Mouse (Mus musculus): ENCODE measurements around the gene Fbxo44. TPM values are rescaled to one million over a fixed set of nuclear protein-coding genes. Genes with fewer than 3 reads are reported as not detected.

Fbxo44 gene
- polyA plus RNA-seq, 1 experiment from 2014 or later, result 0.63 TPM

- H3K4me2 ChIP-seq (ENCODE audit: low read depth, low read length), result no peak overlapping the region
Observed at GRCm38 (mm10) chr4:148147714-148148113, 12.6 kb downstream of the Fbxo44 start.

GRCm38 (mm10) chr4:148143721-148144120, 16.6 kb downstream of the Fbxo44 start:
- H3K27ac ChIP-seq (ENCODE audit: low read length), result no peak overlapping the region
- WGBS (ENCODE audit: insufficient replicate concordance), result 70% methylated on average over 5 of the region's 5 CpGs
- no peak for ATAC-seq (ENCODE audit: low read depth)
- H3K36me3 ChIP-seq (ENCODE audit: control insufficient read depth, insufficient read depth), result no peaks in the 10 kb centered on the region
- H3K27me3 ChIP-seq (ENCODE audit: control insufficient read depth, insufficient read depth, low read depth, low read length), result peaks cover under 1% of the 10 kb centered on the region; the same call in 1 of the 2 replicates
- H3K9me3 ChIP-seq (replicated peaks; ENCODE audit: control insufficient read depth, low read length), result no peaks in the 10 kb centered on the region
- no peak overlapping the region for H3K4me3 ChIP-seq (ENCODE audit: low read depth, low read length)
- peaks cover 13% of the 10 kb centered on the region for H3K4me1 ChIP-seq (ENCODE audit: control insufficient read depth, low read depth, low read length)
- H3K9ac ChIP-seq (ENCODE audit: low read depth, low read length), result no peak overlapping the region
- H3K4me2 ChIP-seq (ENCODE audit: low read depth, low read length), result no peak overlapping the region

More at GRCm38 (mm10) chr4:148147714-148148113, 12.6 kb downstream of the Fbxo44 start:
- no peak overlapping the region for H3K9ac ChIP-seq (ENCODE audit: low read depth, low read length)
- peaks cover 11% of the 10 kb centered on the region for H3K4me1 ChIP-seq (ENCODE audit: control insufficient read depth, low read depth, low read length)
- no peak for ATAC-seq (ENCODE audit: low read depth)
- no peak overlapping the region for H3K4me3 ChIP-seq (ENCODE audit: low read depth, low read length)
- H3K27me3 ChIP-seq (ENCODE audit: control insufficient read depth, insufficient read depth, low read depth, low read length), result no peaks in the 10 kb centered on the region
- H3K9me3 ChIP-seq (replicated peaks; ENCODE audit: control insufficient read depth, low read length), result no peaks in the 10 kb centered on the region
- WGBS (ENCODE audit: insufficient replicate concordance), result 63% methylated on average over 2 of the region's 2 CpGs
- no peak overlapping the region for H3K27ac ChIP-seq (ENCODE audit: low read length)
- H3K36me3 ChIP-seq (ENCODE audit: control insufficient read depth, insufficient read depth), result no peaks in the 10 kb centered on the region

- peak; percentile 93 for ATAC-seq (ENCODE audit: low read depth)
- H3K4me3 ChIP-seq (ENCODE audit: low read depth, low read length), result peak overlapping the region; percentile 79
- peaks cover 13% of the 10 kb centered on the region for H3K4me1 ChIP-seq (ENCODE audit: control insufficient read depth, low read depth, low read length)
- peak overlapping the region; percentile 96 for H3K4me2 ChIP-seq (ENCODE audit: low read depth, low read length)
- peaks cover 18% of the 10 kb centered on the region for H3K27me3 ChIP-seq (ENCODE audit: control insufficient read depth, insufficient read depth, low read depth, low read length)
- WGBS (ENCODE audit: insufficient replicate concordance), result under 1% methylated on average over 65 of the region's 65 CpGs
- H3K9ac ChIP-seq (ENCODE audit: low read depth, low read length), result peak overlapping the region; percentile 65
- peak overlapping the region; percentile 66; the same call in 1 of the 2 replicates for H3K27ac ChIP-seq (ENCODE audit: low read length)
- no peaks in the 10 kb centered on the region for H3K36me3 ChIP-seq (ENCODE audit: control insufficient read depth, insufficient read depth)
- no peaks in the 10 kb centered on the region for H3K9me3 ChIP-seq (replicated peaks; ENCODE audit: control insufficient read depth, low read length)
Observed at GRCm38 (mm10) chr4:148140098-148141011, 19.9 kb downstream of the Fbxo44 start.

GRCm38 (mm10) chr4:148139767-148140097, 20.6 kb downstream of the Fbxo44 start:
- ATAC-seq (ENCODE audit: low read depth), result peak; percentile 0; the same call in 1 of the 2 replicates

GRCm38 (mm10) chr4:148137503-148137902, 22.8 kb downstream of the Fbxo44 start:
- Histone ChIP-seq H3K9me3 (replicated peaks; ENCODE audit: control insufficient read depth, low read length) (no peaks in the 10 kb centered on the region), H3K27ac (ENCODE audit: low read length) (no peak overlapping the region), H3K36me3 (ENCODE audit: control insufficient read depth, insufficient read depth) (no peaks in the 10 kb centered on the region), H3K9ac (ENCODE audit: low read depth, low read length) (no peak overlapping the region), H3K27me3 (ENCODE audit: control insufficient read depth, insufficient read depth, low read depth, low read length) (peaks cover 21% of the 10 kb centered on the region), H3K4me1 (ENCODE audit: control insufficient read depth, low read depth, low read length) (peaks cover 13% of the 10 kb centered on the region), H3K4me3 (ENCODE audit: low read depth, low read length) (no peak overlapping the region), H3K4me2 (ENCODE audit: low read depth, low read length) (no peak overlapping the region)
- 57% methylated on average over 8 of the region's 8 CpGs for WGBS (ENCODE audit: insufficient replicate concordance)
- no peak for ATAC-seq (ENCODE audit: low read depth)

More at GRCm38 (mm10) chr4:148139767-148140097, 20.6 kb downstream of the Fbxo44 start:
- Histone ChIP-seq H3K27me3 (ENCODE audit: control insufficient read depth, insufficient read depth, low read depth, low read length) (peaks cover 18% of the 10 kb centered on the region), H3K36me3 (ENCODE audit: control insufficient read depth, insufficient read depth) (no peaks in the 10 kb centered on the region), H3K9ac (ENCODE audit: low read depth, low read length) (peak overlapping the region; percentile 65), H3K27ac (ENCODE audit: low read length) (peak overlapping the region; percentile 66; the same call in 1 of the 2 replicates), H3K4me2 (ENCODE audit: low read depth, low read length) (peak overlapping the region; percentile 96), H3K4me1 (ENCODE audit: control insufficient read depth, low read depth, low read length) (peaks cover 13% of the 10 kb centered on the region), H3K9me3 (replicated peaks; ENCODE audit: control insufficient read depth, low read length) (no peaks in the 10 kb centered on the region), H3K4me3 (ENCODE audit: low read depth, low read length) (peak overlapping the region; percentile 79)
- WGBS (ENCODE audit: insufficient replicate concordance), result under 1% methylated on average over 12 of the region's 12 CpGs

GRCm38 (mm10) chr4:148134988-148135387, 25.3 kb downstream of the Fbxo44 start:
- Histone ChIP-seq H3K4me3 (ENCODE audit: low read depth, low read length) (no peak overlapping the region), H3K4me1 (ENCODE audit: control insufficient read depth, low read depth, low read length) (peaks cover 5% of the 10 kb centered on the region), H3K9me3 (replicated peaks; ENCODE audit: control insufficient read depth, low read length) (no peaks in the 10 kb centered on the region), H3K4me2 (ENCODE audit: low read depth, low read length) (no peak overlapping the region), H3K9ac (ENCODE audit: low read depth, low read length) (no peak overlapping the region), H3K27ac (ENCODE audit: low read length) (no peak overlapping the region), H3K36me3 (ENCODE audit: control insufficient read depth, insufficient read depth) (no peaks in the 10 kb centered on the region), H3K27me3 (ENCODE audit: control insufficient read depth, insufficient read depth, low read depth, low read length) (peaks cover 46% of the 10 kb centered on the region)
- ATAC-seq (ENCODE audit: low read depth), result no peak
- 16% methylated on average over 8 of the region's 8 CpGs for WGBS (ENCODE audit: insufficient replicate concordance)

- no peak overlapping the region for H3K27ac ChIP-seq (ENCODE audit: low read length)
- H3K4me1 ChIP-seq (ENCODE audit: control insufficient read depth, low read depth, low read length), result no peaks in the 10 kb centered on the region; the same call in 1 of the 2 replicates
- H3K4me3 ChIP-seq (ENCODE audit: low read depth, low read length), result no peak overlapping the region
- no peak for ATAC-seq (ENCODE audit: low read depth)
- no peak overlapping the region for H3K4me2 ChIP-seq (ENCODE audit: low read depth, low read length)
- peaks cover 50% of the 10 kb centered on the region for H3K27me3 ChIP-seq (ENCODE audit: control insufficient read depth, insufficient read depth, low read depth, low read length)
- no peaks in the 10 kb centered on the region for H3K9me3 ChIP-seq (replicated peaks; ENCODE audit: control insufficient read depth, low read length)
- WGBS (ENCODE audit: insufficient replicate concordance), result 3% methylated on average over 21 of the region's 21 CpGs
- H3K36me3 ChIP-seq (ENCODE audit: control insufficient read depth, insufficient read depth), result no peaks in the 10 kb centered on the region
- no peak overlapping the region for H3K9ac ChIP-seq (ENCODE audit: low read depth, low read length)
Observed at GRCm38 (mm10) chr4:148131497-148132081, 28.7 kb downstream of the Fbxo44 start.

GRCm38 (mm10) chr4:148130561-148131413, 29.5 kb downstream of the Fbxo44 start, which contains the start of gene Draxin:
TSS of gene Draxin (minus strand) at chr4:148130698.
- WGBS (ENCODE audit: insufficient replicate concordance), result 2% methylated on average over 70 of the region's 87 CpGs
- H3K9ac ChIP-seq (ENCODE audit: low read depth, low read length), result no peak within 1 kb of the TSS
- H3K4me1 ChIP-seq (ENCODE audit: control insufficient read depth, low read depth, low read length), result no peaks in the 10 kb centered on the region; the same call in 1 of the 2 replicates
- H3K36me3 ChIP-seq (ENCODE audit: control insufficient read depth, insufficient read depth), result no peaks in the 10 kb centered on the region
- H3K4me3 ChIP-seq (ENCODE audit: low read depth, low read length), result peak within 1 kb of the TSS; percentile 36
- H3K4me2 ChIP-seq (ENCODE audit: low read depth, low read length), result peak within 1 kb of the TSS; percentile 37
- H3K27me3 ChIP-seq (ENCODE audit: control insufficient read depth, insufficient read depth, low read depth, low read length), result peaks cover 50% of the 10 kb centered on the region
- no peak within 1 kb of the TSS for H3K27ac ChIP-seq (ENCODE audit: low read length)
- ATAC-seq (ENCODE audit: low read depth), result peak; percentile 37
- H3K9me3 ChIP-seq (replicated peaks; ENCODE audit: control insufficient read depth, low read length), result no peaks in the 10 kb centered on the region
